ENCODE assay signal across 9 mouse cellular contexts in the genomic region with DNA sequence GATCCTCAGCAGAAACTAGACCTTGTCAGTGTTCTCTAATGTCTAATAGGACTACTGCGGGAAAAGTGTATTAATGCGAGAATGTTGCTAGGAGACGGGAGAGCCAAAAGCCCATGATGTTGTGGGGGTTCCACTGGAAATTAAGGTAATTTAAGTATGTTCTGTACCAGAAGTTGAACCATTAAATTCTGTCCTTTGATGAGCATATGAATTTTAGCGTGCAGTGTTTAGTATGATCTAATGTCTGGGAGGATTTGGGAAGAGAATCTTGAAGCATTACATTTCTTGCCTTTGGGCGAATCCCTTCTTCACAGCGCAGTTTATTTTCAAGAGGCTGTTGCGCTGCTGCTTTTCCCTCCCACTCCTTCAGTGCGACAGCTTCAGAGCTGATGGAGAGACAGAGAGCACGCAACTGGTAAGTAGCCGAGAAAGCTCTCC.
DNase-seq lines count a peak whose midpoint lies in the region; ATAC-seq and TF ChIP-seq lines count a peak whose summit lies in the region.
"Had no signal": no experiment of that assay in that cellular context is flagged by ENCODE, and none has a peak within 500 bp of the region (broad histone marks: within the 10 kb centered on the region; RNA-seq: fewer than 3 reads in every experiment).

No protein-coding gene starts in this region.

- H3K4me3 ChIP-seq in gastrocnemius, adult 2 months, result 0 out of 2 replicates have a peak overlapping the region, but pooled peaks have one; percentile 29
- H3K4me3 ChIP-seq in forebrain, embryonic 14.5 days (ENCODE audit: low read depth, low read length), result peak overlapping the region; percentile 30
- peak overlapping the region; percentile 24; the same call in 1 of the 2 replicates for H3K4me3 ChIP-seq in neural tube, embryonic 12.5 days
- H3K4me3 ChIP-seq: lung, embryonic 15.5 days had no signal

- no peak for TF ChIP-seq CTCF in gastrocnemius, adult 2 months (IDR thresholded peaks at IDR 0.05)

- no peaks in the 10 kb centered on the region for H3K4me1 ChIP-seq in forebrain, embryonic 14.5 days (ENCODE audit: control insufficient read depth, insufficient read depth, low read length)
- H3K4me1 ChIP-seq in neural tube, embryonic 12.5 days, result no peaks in the 10 kb centered on the region
- H3K4me1 ChIP-seq: lung, embryonic 15.5 days had no signal

- DNase-seq in gastrocnemius, adult 2 months, result no peak
- no peak for DNase-seq in gastrocnemius, postnatal 25 days
- peak; percentile 78 for DNase-seq in forebrain, embryonic 14.5 days (ENCODE audit: low spot score)
- DNase-seq in left cerebral cortex, adult 11 months (ENCODE audit: low spot score), result peak; percentile 33
- no peak for DNase-seq in thymus, postnatal 14 days
- DNase-seq in thymus, postnatal 10 days (ENCODE audit: low spot score in 2 of 2), result no peak
- no peak for DNase-seq in gastrocnemius, postnatal 4 days (ENCODE audit: low spot score in 2 of 2)

- H3K4me2 ChIP-seq in forebrain, embryonic 14.5 days (ENCODE audit: low read length), result peak overlapping the region; percentile 41
- peak overlapping the region; percentile 45 for H3K4me2 ChIP-seq in neural tube, embryonic 12.5 days (replicated peaks)
- H3K4me2 ChIP-seq: lung, embryonic 15.5 days had no signal

- 39% methylated on average over 10 of the region's 10 CpGs for WGBS in forebrain, embryonic 14.5 days
- 30% methylated on average over 10 of the region's 10 CpGs for WGBS in neural tube, embryonic 12.5 days

- H3K36me3 ChIP-seq in forebrain, embryonic 14.5 days (ENCODE audit: control insufficient read depth, insufficient read depth, low read length), result no peaks in the 10 kb centered on the region
- no peaks in the 10 kb centered on the region for H3K36me3 ChIP-seq in neural tube, embryonic 12.5 days
- H3K36me3 ChIP-seq: lung, embryonic 15.5 days had no signal

- H3K9me3 ChIP-seq in forebrain, embryonic 14.5 days (replicated peaks; ENCODE audit: control insufficient read depth, low read length), result no peaks in the 10 kb centered on the region
- H3K9me3 ChIP-seq in neural tube, embryonic 12.5 days, result no peaks in the 10 kb centered on the region
- H3K9me3 ChIP-seq: lung, embryonic 15.5 days had no signal

- intact Hi-C loops in gastrocnemius, adult 2 months (cut with DNase I), result no loop called here

- no peak overlapping the region for H3K27ac ChIP-seq in gastrocnemius, adult 2 months
- no peak overlapping the region for H3K27ac ChIP-seq in forebrain, embryonic 14.5 days (ENCODE audit: low read depth, low read length)
- no peak overlapping the region for H3K27ac ChIP-seq in neural tube, embryonic 12.5 days
- H3K27ac ChIP-seq: lung, embryonic 15.5 days had no signal

- ATAC-seq in forebrain, embryonic 14.5 days, result peak; percentile 91
- ATAC-seq in neural tube, embryonic 12.5 days (ENCODE audit: low FRiP score, low read depth), result peak; percentile 74

- no peaks in the 10 kb centered on the region for H3K27me3 ChIP-seq in forebrain, embryonic 14.5 days (replicated peaks; ENCODE audit: control insufficient read depth, insufficient read depth, low read length)
- H3K27me3 ChIP-seq in neural tube, embryonic 12.5 days (replicated peaks), result no peaks in the 10 kb centered on the region
- H3K27me3 ChIP-seq: lung, embryonic 15.5 days had no signal

- no peak overlapping the region; the same call in 1 of the 2 replicates for H3K9ac ChIP-seq in forebrain, embryonic 14.5 days (ENCODE audit: low read length)
- H3K9ac ChIP-seq in neural tube, embryonic 12.5 days, result no peak overlapping the region
- H3K9ac ChIP-seq: lung, embryonic 15.5 days had no signal

Comparison
In these comparisons a context has a peak if more than half of its experiments do, and no peak if none do; other contexts are left out.
1. DNase-seq: peak in forebrain, embryonic 14.5 days (single experiment) and left cerebral cortex, adult 11 months (single experiment); none in gastrocnemius, adult 2 months (single experiment), gastrocnemius, postnatal 25 days (single experiment), thymus, postnatal 14 days (single experiment), thymus, postnatal 10 days (0 of 2) and gastrocnemius, postnatal 4 days (0 of 2).
2. Peak in every context shown above with its lines, with median percentiles within 50 percentile points of each other: H3K4me3 ChIP-seq.